Mouse (Mus musculus) natural killer cell, adult 2 months (primary cell): ENCODE data around the gene Mthfsd.
A peak's percentile ranks its signal among the peaks of the same experiment; 100 is the strongest.
"Not testable (repeated sequence)": the region's sequence is repeated elsewhere in the genome, so short reads cannot be mapped to it uniquely, and the experiment has no call there.

Experiments used
- DNase-seq, 2 experiments: peaks; one replicate each; pipeline ENCODE4 v3.0.0; 2022; ENCODE audit warnings: low spot score in 2 of 2

Gene Mthfsd

GRCm38 (mm10) chr8:121107668-121108656 is at the start of gene Mthfsd:
Gene Mthfsd (minus strand): TSS chr8:121108392.
- peak; percentile 97 to 98 for DNase-seq

GRCm38 (mm10) chr8:121156990-121157491 is 48.8 kb upstream of the Mthfsd start:
- DNase-seq, result no peak

DNA sequence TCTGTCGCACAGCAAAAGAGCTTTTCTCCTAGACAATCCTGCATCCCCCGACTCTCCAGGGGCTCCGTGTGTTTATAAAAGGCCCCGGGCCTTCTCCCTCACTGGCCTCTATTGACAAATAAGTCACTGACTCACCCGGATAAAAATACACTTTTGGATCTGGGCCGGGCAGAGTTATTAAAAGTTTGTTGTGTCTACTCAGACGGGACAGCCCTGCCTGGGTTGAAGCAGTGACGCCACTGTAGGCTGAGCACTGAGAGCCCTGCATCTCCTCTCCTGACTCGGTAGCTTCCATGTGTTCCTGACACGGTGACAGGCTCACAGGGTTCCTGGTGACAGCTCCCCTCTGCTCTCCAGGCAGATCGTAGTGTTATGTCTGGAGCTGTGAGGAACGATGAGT is 44.2 kb upstream of the Mthfsd start:
- no peak for DNase-seq

- no peak for DNase-seq
Measured at GRCm38 (mm10) chr8:121148573-121149083, 40.4 kb upstream of the Mthfsd start.

DNA sequence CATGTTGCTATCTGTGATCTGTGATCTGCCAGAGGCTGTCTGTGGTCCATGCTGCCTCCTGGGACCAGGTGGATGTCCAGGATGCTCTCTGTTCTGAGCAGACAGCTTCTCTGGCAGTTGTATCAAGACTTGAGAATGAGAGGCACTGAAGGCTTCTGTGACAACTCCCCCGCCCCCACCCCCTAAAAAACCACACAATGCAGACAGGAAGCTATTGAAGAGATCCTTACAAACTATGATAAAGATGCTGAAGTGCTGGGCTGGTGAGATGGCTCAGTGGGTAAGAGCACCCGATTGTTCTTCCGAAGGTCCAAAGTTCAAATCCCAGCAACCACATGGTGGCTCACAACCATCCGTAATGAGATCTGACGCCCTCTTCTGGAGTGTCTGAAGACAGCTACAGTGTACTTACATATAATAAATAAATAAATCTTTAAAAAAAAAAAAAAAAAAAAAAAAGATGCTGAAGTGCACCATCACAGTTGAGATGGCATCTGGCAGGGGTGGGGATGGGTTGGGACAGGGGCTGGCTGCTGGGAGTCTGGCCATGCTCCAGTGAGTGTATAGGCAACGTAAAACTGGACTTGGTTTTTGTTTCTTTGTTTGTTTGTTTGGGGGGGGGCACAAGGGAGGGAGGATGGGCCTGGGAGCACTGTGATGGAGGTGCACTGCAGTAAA is 37.4 kb upstream of the Mthfsd start:
- DNase-seq, result not testable (repeated sequence)

- DNase-seq, result no peak
Measured at GRCm38 (mm10) chr8:121136856-121137255, 28.7 kb upstream of the Mthfsd start.

- no peak for DNase-seq
Measured at GRCm38 (mm10) chr8:121134512-121134911, 26.3 kb upstream of the Mthfsd start.

DNA sequence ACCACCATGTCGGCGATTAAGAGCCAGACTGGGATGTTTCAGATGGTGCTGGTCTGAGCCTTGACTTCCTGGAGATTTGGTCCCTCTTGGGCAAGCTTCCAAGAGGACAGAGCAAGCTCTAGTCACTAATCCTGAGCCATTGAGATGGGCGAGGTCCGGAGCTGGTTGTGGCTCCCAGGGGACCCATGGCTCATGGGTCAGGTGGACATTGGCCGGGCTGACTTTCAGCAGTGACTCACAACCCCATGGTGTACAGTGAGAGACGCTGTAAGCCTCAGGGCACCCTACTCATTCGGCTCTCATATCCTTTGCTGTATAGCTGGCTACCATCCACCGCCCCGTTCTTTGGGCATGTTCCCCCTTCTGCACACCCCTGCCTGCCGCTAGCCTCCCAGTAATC is 25.9 kb upstream of the Mthfsd start:
- no peak for DNase-seq

- no peak for DNase-seq
Measured at GRCm38 (mm10) chr8:121132961-121133513, 24.8 kb upstream of the Mthfsd start.

DNA sequence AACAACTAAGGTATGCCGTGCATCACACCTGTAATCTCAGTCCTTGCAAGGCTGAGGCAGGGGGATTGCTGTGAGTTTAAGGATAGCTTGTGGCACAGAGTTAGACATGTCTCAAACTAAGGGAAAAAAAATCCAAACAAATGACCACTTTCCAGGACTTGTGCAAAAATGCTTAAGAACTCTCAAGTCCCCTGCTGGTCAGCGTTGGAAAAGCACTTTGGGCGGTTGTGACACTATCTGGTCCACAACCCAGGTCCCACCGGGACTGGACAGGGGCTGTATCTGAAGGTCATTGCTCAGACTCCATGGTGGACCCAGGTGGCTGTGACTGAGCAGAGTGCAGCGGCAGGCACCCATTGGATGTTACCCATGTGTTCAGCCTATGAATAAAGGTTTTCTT is 22.3 kb upstream of the Mthfsd start:
- DNase-seq, result no peak

DNA sequence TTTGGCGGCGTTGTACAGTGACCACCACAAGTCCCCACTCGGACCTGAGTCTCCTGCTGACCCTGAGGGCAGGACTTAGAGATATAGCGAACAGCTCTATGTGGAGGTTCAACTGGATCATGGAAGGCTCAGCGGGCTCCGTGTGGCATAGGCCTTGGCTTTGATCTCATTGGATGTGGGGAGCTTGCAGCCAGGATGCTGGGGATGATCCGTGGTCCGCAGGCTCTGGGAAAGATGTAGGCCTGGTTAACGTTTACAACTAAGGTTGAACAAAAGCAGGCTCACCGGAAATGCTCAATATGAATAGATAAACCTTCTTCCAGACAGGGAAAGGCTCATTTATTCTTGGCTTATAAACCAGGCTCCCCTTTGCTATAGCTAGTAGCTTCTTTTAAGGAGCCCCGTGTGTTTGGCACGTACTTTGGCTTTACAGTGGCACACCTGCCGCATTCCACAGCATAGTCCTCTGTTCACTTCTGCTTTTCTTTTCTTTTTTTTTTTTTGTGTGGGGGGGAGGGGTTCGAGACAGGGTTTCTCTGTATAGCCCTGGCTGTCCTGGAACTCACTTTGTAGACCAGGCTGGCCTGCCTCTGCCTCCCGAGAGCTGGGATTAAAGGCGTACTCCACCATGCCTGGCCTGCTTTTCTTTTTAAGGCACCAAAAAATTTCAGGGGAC is 21.2 kb upstream of the Mthfsd start:
- DNase-seq, result no peak

DNA sequence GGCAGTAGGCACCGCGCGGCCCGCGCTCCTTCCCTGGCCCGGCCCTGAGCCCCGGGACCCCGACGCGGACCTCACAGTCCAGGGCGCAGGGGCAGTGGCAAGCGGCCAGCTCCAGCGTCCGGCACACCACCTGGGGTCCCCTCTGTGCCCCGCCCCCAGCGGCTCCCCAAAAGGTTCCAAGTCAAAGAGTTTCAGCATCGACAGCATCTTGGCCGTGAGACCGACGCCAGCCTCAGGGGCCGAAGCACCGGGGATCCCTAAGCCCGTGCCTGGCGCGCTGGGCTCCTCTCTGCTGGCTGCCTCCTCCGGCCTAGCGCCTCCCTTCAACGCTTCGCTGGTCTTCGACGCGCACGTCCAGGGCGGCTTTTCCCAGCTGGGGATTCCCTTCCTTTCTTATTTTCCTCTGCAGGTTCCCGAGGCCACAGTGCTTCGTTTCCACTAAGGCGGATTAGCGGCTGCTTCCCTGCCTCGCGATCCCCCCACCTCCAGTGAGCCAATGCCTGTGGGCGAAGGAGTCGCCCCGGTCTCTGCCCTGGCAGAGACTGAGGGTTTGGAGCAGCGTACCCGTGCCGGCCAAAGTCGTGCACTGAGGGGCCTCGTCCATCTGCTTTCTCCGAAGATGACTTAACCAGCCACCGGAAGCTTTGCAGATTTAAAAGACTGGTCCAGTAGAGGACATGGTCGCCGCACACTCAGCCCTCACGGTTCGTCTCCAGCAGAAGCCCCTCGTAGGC is 20.5 kb upstream of the Mthfsd start:
- no peak for DNase-seq

DNA sequence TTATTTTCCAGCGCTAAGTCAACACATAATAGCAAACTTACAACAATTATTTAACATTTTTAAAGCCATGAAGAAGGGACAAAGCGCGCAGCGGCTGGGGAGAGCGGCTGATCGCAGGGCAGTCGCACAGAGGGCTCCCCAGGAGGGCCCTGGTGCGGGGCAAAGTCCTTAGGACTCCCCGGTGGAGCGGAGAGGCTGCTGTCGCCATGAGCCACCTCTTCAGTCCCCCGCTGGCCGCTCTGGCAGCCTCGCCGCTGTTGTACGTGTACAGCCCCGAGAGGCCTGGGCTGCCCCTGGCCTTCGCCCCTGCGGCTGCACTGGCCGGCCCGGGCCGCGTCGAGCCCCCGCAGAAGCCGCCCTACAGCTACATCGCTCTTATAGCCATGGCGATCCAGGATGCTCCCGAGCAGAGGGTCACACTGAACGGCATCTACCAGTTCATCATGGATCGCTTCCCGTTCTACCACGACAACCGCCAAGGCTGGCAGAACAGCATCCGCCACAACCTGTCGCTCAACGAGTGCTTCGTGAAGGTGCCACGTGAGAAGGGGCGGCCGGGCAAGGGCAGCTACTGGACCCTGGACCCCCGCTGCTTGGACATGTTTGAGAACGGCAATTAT is 19.7 kb upstream of the Mthfsd start, which contains the start of gene Foxl1:
Gene Foxl1 (plus strand): TSS at position 185 of the 620 bp plus-strand sequence.
- no peak for DNase-seq

DNA sequence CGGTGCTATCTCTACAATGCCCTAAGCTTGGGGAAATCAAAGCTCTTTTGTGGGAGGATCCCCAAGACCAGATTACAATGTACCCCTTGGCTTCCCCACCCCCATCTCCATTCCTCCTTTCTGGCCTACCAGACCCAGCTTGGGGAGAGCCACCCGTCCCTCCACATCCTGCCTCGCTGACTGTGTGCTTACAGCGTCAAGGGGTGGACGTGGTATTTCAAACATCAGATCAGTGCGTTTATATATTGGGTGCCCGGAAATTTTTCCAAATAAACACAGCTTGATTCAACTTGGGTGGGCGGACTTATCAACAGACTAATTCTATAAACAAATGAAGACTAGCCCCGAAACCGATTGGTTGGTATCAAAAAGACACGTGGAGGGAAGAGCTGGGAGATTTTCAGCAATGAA is 19.1 kb upstream of the Mthfsd start:
- DNase-seq, result no peak

GRCm38 (mm10) chr8:121126694-121127093 is 18.5 kb upstream of the Mthfsd start:
- DNase-seq, result no peak

- no peak for DNase-seq
Measured at GRCm38 (mm10) chr8:121126191-121126590, 18.0 kb upstream of the Mthfsd start.

- DNase-seq, result no peak
Measured at GRCm38 (mm10) chr8:121125311-121125876, 17.2 kb upstream of the Mthfsd start.

- no peak for DNase-seq
Measured at GRCm38 (mm10) chr8:121124547-121125239, 16.5 kb upstream of the Mthfsd start.

GRCm38 (mm10) chr8:121123113-121123512 is 14.9 kb upstream of the Mthfsd start:
- no peak for DNase-seq
